Mouse (Mus musculus) spleen, postnatal 36 days (tissue): ENCODE data around the gene Atp5g3.
"Not testable (repeated sequence)": the region's sequence is repeated elsewhere in the genome, so short reads cannot be mapped to it uniquely, and the experiment has no call there.

ENCODE experiments used
- DNase-seq, 2 experiments: peaks; one replicate each; pipeline ENCODE4 v3.0.0; 2022; ENCODE audit warnings: low spot score in 2 of 2, mixed read lengths in 1 of 2

Atp5g3 gene

GRCm38 (mm10) chr2:73896919-73897318, 14.2 kb downstream of the Atp5g3 start:
- DNase-seq, result not testable (repeated sequence)

- no peak for DNase-seq
Measured at GRCm38 (mm10) chr2:73893473-73894270, 17.5 kb downstream of the Atp5g3 start.

- peak; percentile 100 for DNase-seq
Measured at GRCm38 (mm10) chr2:73892464-73893296, 18.4 kb downstream of the Atp5g3 start, which contains the start of gene Atf2. Gene Atf2, minus strand, starts transcription at chr2:73892639.

GRCm38 (mm10) chr2:73891701-73892463, 19.2 kb downstream of the Atp5g3 start:
- peak in 1 of 2 experiments; percentile 37 for DNase-seq

GRCm38 (mm10) chr2:73885997-73886396, 25.1 kb downstream of the Atp5g3 start:
- no peak for DNase-seq

GRCm38 (mm10) chr2:73877891-73878290, 33.2 kb downstream of the Atp5g3 start:
- DNase-seq, result no peak

- DNase-seq, result peak; percentile 19 to 46
Measured at GRCm38 (mm10) chr2:73867764-73868487, 43.2 kb downstream of the Atp5g3 start.

GRCm38 (mm10) chr2:73860046-73860624, 51.0 kb downstream of the Atp5g3 start:
- DNase-seq, result no peak
